Mouse (Mus musculus): ENCODE data around the gene Stat1.
A peak's percentile ranks its signal among the peaks of the same experiment; 100 is the strongest.

Gene Stat1

GRCm38 (mm10) chr1:52131787-52132377, 12.6 kb downstream of the Stat1 start:
- no peak for DNase-seq (ENCODE audit: low spot score in 2 of 2)

- no peak for DNase-seq (ENCODE audit: low spot score in 2 of 2)
Observed at GRCm38 (mm10) chr1:52133254-52133653, 14.0 kb downstream of the Stat1 start.

- DNase-seq (ENCODE audit: low spot score in 2 of 2) = no peak
Observed at GRCm38 (mm10) chr1:52137292-52137691, 18.1 kb downstream of the Stat1 start.

GRCm38 (mm10) chr1:52140534-52140933, 21.3 kb downstream of the Stat1 start:
- no peak for DNase-seq (ENCODE audit: low spot score in 2 of 2)

GRCm38 (mm10) chr1:52141482-52141881, 22.2 kb downstream of the Stat1 start:
- no peak for DNase-seq (ENCODE audit: low spot score in 2 of 2)

- DNase-seq (ENCODE audit: low spot score in 2 of 2) = no peak
Observed at GRCm38 (mm10) chr1:52142117-52142516, 22.9 kb downstream of the Stat1 start.

GRCm38 (mm10) chr1:52143191-52143590, 24.0 kb downstream of the Stat1 start:
- no peak for DNase-seq (ENCODE audit: low spot score in 2 of 2)

GRCm38 (mm10) chr1:52143596-52144156, 24.4 kb downstream of the Stat1 start:
- no peak for DNase-seq (ENCODE audit: low spot score in 2 of 2)

GRCm38 (mm10) chr1:52144907-52145306, 25.7 kb downstream of the Stat1 start:
- DNase-seq (ENCODE audit: low spot score in 2 of 2) = no peak

- peak in 1 of 2 experiments; percentile 65 for DNase-seq (ENCODE audit: low spot score in 2 of 2)
Observed at GRCm38 (mm10) chr1:52146214-52146970, 27.2 kb downstream of the Stat1 start.

GRCm38 (mm10) chr1:52147431-52147830, 28.2 kb downstream of the Stat1 start:
- no peak for DNase-seq (ENCODE audit: low spot score in 2 of 2)

- no peak for DNase-seq (ENCODE audit: low spot score in 2 of 2)
Observed at GRCm38 (mm10) chr1:52148178-52148577, 28.9 kb downstream of the Stat1 start.

- DNase-seq (ENCODE audit: low spot score in 2 of 2) = no peak
Observed at GRCm38 (mm10) chr1:52148696-52149095, 29.5 kb downstream of the Stat1 start.

- peak in 1 of 2 experiments; percentile 53 for DNase-seq (ENCODE audit: low spot score in 2 of 2)
Observed at GRCm38 (mm10) chr1:52149934-52150346, 30.7 kb downstream of the Stat1 start.

GRCm38 (mm10) chr1:52150676-52151075, 31.4 kb downstream of the Stat1 start:
- DNase-seq (ENCODE audit: low spot score in 2 of 2) = peak; percentile 15 to 28

GRCm38 (mm10) chr1:52151166-52151565, 31.9 kb downstream of the Stat1 start:
- no peak for DNase-seq (ENCODE audit: low spot score in 2 of 2)

GRCm38 (mm10) chr1:52152369-52152768, 33.1 kb downstream of the Stat1 start:
- no peak for DNase-seq (ENCODE audit: low spot score in 2 of 2)

GRCm38 (mm10) chr1:52152936-52153335, 33.7 kb downstream of the Stat1 start:
- no peak for DNase-seq (ENCODE audit: low spot score in 2 of 2)

GRCm38 (mm10) chr1:52154890-52155289, 35.6 kb downstream of the Stat1 start:
- DNase-seq (ENCODE audit: low spot score in 2 of 2) = no peak

- no peak for DNase-seq (ENCODE audit: low spot score in 2 of 2)
Observed at GRCm38 (mm10) chr1:52156351-52156750, 37.1 kb downstream of the Stat1 start.

GRCm38 (mm10) chr1:52158040-52158439, 38.8 kb downstream of the Stat1 start:
- no peak for DNase-seq (ENCODE audit: low spot score in 2 of 2)

GRCm38 (mm10) chr1:52158490-52159381, 39.5 kb downstream of the Stat1 start:
- DNase-seq (ENCODE audit: low spot score in 2 of 2) = no peak

Measured in spleen, postnatal 10 days (tissue).